Mouse (Mus musculus) heart, postnatal 0 days (tissue): ENCODE measurements at regions not wholly inside any gene's neighbourhood (a gene's known extent, or its start where the extent isn't known, plus 50 kb on each side); places are given as distances from the start of the nearest gene placed in this dataset.

ENCODE experiments used
- ATAC-seq: fragments of 200-750 bp; cut with Nextera tagmentation; 2 replicates; pipeline ENCODE4 v1.8.0; 2017; ENCODE audit warnings: low read depth, moderate number of reproducible peaks, moderate library complexity; ENCODE audit not compliant: insufficient read depth
- DNase-seq: peaks from one replicate; pipeline ENCODE4 v3.0.0-alpha.2; 2016; ENCODE audit warnings: low spot score
- H3K27ac ChIP-seq: fragments of 300-500 bp; sonication (generic); 2 replicates; pipeline ENCODE4 v1.5.1; 2014; ENCODE audit warnings: low read depth, mild to moderate bottlenecking
- H3K27me3 ChIP-seq: fragments of 300-500 bp; sonication (generic); 2 replicates; pipeline ENCODE4 v1.6.1; 2014; ENCODE audit warnings: low read length, mixed read lengths; ENCODE audit not compliant: control insufficient read depth, insufficient read depth
- H3K36me3 ChIP-seq: fragments of 300-500 bp; sonication (generic); replicated peaks from 2 replicates; pipeline ENCODE4 v1.6.1; 2014; ENCODE audit warnings: low read length, mixed read lengths; ENCODE audit not compliant: control insufficient read depth, insufficient read depth
- H3K4me1 ChIP-seq: fragments of 300-500 bp; sonication (generic); 2 replicates; pipeline ENCODE4 v1.6.1; 2014; ENCODE audit warnings: antibody characterized with exemption; ENCODE audit not compliant: control insufficient read depth, insufficient read depth
- H3K4me2 ChIP-seq: fragments of 300-500 bp; sonication (generic); 2 replicates; pipeline ENCODE4 v1.6.1; 2014; ENCODE audit warnings: low read depth, mild to moderate bottlenecking, low read length, moderate library complexity
- H3K4me3 ChIP-seq: fragments of 300-500 bp; sonication (generic); 2 replicates; pipeline ENCODE4 v1.5.1; 2014; ENCODE audit warnings: low read depth, low read length
- H3K9ac ChIP-seq: fragments of 300-500 bp; sonication (generic); replicated peaks from 2 replicates; pipeline ENCODE4 v1.6.1; 2014; ENCODE audit warnings: low read depth, low read length, mixed read lengths
- H3K9me3 ChIP-seq: fragments of 300-500 bp; sonication (generic); replicated peaks from 2 replicates; pipeline ENCODE4 v1.6.1; 2016; ENCODE audit warnings: low read length; ENCODE audit not compliant: control insufficient read depth
- CTCF ChIP-seq: IDR thresholded peaks from 2 replicates; pipeline ENCODE4 v1.5.1; 2016; ENCODE audit warnings: antibody characterized with exemption, control low read depth, low read depth
- EP300 ChIP-seq: IDR thresholded peaks from 2 replicates; pipeline ENCODE4 v1.6.1; 2016; ENCODE audit warnings: antibody characterized with exemption, low read depth
- WGBS: fragments of 180-500 bp; shearing (Covaris S2); extraction: QIAGEN DNeasy Blood & Tissue Kit; methylation state at CpG from one replicate; pipeline ENCODE4 v1.1.7; 2014; 5-methylcytosine and 5-hydroxymethylcytosine counted together

- no peak for TF ChIP-seq CTCF
- TF ChIP-seq EP300 = no peak
- WGBS = 62% methylated on average over 3 of the region's 3 CpGs
- no peaks in the 10 kb centered on the region for H3K4me1 ChIP-seq
These were observed 552.3 kb upstream of the Btbd3 start for GRCm38 (mm10) chr2:137704051-137704450.

GRCm38 (mm10) chr2:137695885-137696284, 560.5 kb upstream of the Btbd3 start:
- H3K4me2 ChIP-seq = no peak overlapping the region
- H3K27ac ChIP-seq = no peak overlapping the region
- DNase-seq (no peak), ATAC-seq (no peak)
- no peaks in the 10 kb centered on the region for H3K36me3 ChIP-seq
- H3K27me3 ChIP-seq = no peaks in the 10 kb centered on the region
- 83% methylated on average over 5 of the region's 5 CpGs for WGBS
- TF ChIP-seq EP300 (no peak), CTCF (no peak)
- H3K4me3 ChIP-seq = no peak overlapping the region
- H3K9ac ChIP-seq = no peak overlapping the region
- no peaks in the 10 kb centered on the region for H3K4me1 ChIP-seq
- no peaks in the 10 kb centered on the region for H3K9me3 ChIP-seq

More at GRCm38 (mm10) chr2:137704051-137704450, 552.3 kb upstream of the Btbd3 start:
- Histone ChIP-seq H3K4me2 (no peak overlapping the region), H3K9ac (no peak overlapping the region), H3K27ac (no peak overlapping the region), H3K27me3 (no peaks in the 10 kb centered on the region), H3K36me3 (no peaks in the 10 kb centered on the region), H3K9me3 (no peaks in the 10 kb centered on the region), H3K4me3 (no peak overlapping the region)
- DNase-seq (no peak), ATAC-seq (no peak)

GRCm38 (mm10) chr2:137694020-137694419, 562.3 kb upstream of the Btbd3 start:
- H3K4me3 ChIP-seq = no peak overlapping the region
- ATAC-seq = no peak
- TF ChIP-seq EP300 = no peak
- TF ChIP-seq CTCF = no peak
- no peaks in the 10 kb centered on the region for H3K27me3 ChIP-seq
- 75% methylated on average over 3 of the region's 3 CpGs for WGBS
- no peak overlapping the region for H3K9ac ChIP-seq
- no peak overlapping the region for H3K4me2 ChIP-seq
- DNase-seq = no peak
- H3K27ac ChIP-seq = no peak overlapping the region
- no peaks in the 10 kb centered on the region for H3K36me3 ChIP-seq
- H3K9me3 ChIP-seq = no peaks in the 10 kb centered on the region
- no peaks in the 10 kb centered on the region for H3K4me1 ChIP-seq

GRCm38 (mm10) chr2:137687208-137687607, 569.2 kb upstream of the Btbd3 start:
- Histone ChIP-seq H3K9ac (no peak overlapping the region), H3K4me3 (no peak overlapping the region), H3K9me3 (no peaks in the 10 kb centered on the region), H3K4me1 (no peaks in the 10 kb centered on the region), H3K4me2 (no peak overlapping the region), H3K36me3 (no peaks in the 10 kb centered on the region), H3K27me3 (no peaks in the 10 kb centered on the region), H3K27ac (no peak overlapping the region)
- WGBS = 69% methylated on average over 11 of the region's 11 CpGs
- TF ChIP-seq EP300 (no peak), CTCF (no peak)
- DNase-seq (no peak), ATAC-seq (no peak)

GRCm38 (mm10) chr2:137686735-137687134, 569.6 kb upstream of the Btbd3 start:
- 0 out of 2 replicates have a peak, but pooled peaks have one; percentile 6 for ATAC-seq
- Histone ChIP-seq H3K27ac (no peak overlapping the region), H3K9ac (no peak overlapping the region)

GRCm38 (mm10) chr2:137681762-137682161, 565.3 kb upstream of the Jag1 start:
- ATAC-seq (no peak), DNase-seq (no peak)
- no peaks in the 10 kb centered on the region for H3K27me3 ChIP-seq
- WGBS = 88% methylated on average over 1 of the region's 1 CpGs
- no peak overlapping the region for H3K9ac ChIP-seq
- no peak overlapping the region for H3K4me2 ChIP-seq
- no peak overlapping the region for H3K27ac ChIP-seq
- H3K9me3 ChIP-seq = no peaks in the 10 kb centered on the region
- no peaks in the 10 kb centered on the region for H3K4me1 ChIP-seq
- TF ChIP-seq EP300 (no peak), CTCF (no peak)
- no peak overlapping the region for H3K4me3 ChIP-seq
- H3K36me3 ChIP-seq = no peaks in the 10 kb centered on the region

More at GRCm38 (mm10) chr2:137686735-137687134, 569.6 kb upstream of the Btbd3 start:
- H3K9me3 ChIP-seq = no peaks in the 10 kb centered on the region
- WGBS = 53% methylated on average over 4 of the region's 4 CpGs
- no peak for DNase-seq
- no peaks in the 10 kb centered on the region for H3K36me3 ChIP-seq
- no peak overlapping the region for H3K4me3 ChIP-seq
- no peaks in the 10 kb centered on the region for H3K4me1 ChIP-seq
- TF ChIP-seq CTCF (no peak), EP300 (no peak)
- H3K27me3 ChIP-seq = no peaks in the 10 kb centered on the region
- H3K4me2 ChIP-seq = no peak overlapping the region
